12 mouse cellular contexts compared by ENCODE assay signal in the genomic region with DNA sequence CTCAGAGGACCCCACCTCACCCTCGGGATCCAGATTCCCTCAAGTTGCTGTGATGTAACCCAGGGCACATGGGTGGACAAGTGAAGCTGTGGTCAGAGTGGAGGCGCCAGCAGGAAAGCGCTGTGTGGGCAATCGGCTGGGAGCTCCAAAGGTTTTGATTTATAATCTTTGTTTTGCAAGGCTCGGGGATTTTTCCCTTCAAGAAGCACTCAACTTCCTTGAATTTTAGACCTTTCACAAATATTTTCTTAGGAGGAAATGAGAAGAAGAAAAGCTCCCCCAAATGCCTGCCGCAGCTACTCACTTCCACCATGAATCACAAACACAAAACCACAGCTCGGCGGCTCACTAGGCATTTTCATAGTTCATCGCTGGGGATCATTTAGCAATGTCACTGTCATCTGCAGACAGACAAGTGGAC. TPM values are rescaled to one million over a fixed set of nuclear protein-coding genes. Genes with fewer than 3 reads are reported as not detected.
DNase-seq lines count a peak whose midpoint lies in the region; ATAC-seq and TF ChIP-seq lines count a peak whose summit lies in the region.
"Had no signal": no experiment of that assay in that cellular context is flagged by ENCODE, and none has a peak within 500 bp of the region (broad histone marks: within the 10 kb centered on the region; RNA-seq: fewer than 3 reads in every experiment).

No protein-coding gene starts in this region.

- no peaks in the 10 kb centered on the region for H3K79me2 ChIP-seq in liver, adult 2 months (ENCODE audit: control insufficient read depth, insufficient read depth, low read length)

- H3K4me3 ChIP-seq in liver, adult 2 months (ENCODE audit: insufficient read depth, low read depth, low read length), result no peak overlapping the region
- no peak overlapping the region for H3K4me3 ChIP-seq in heart, embryonic 10.5 days
- H3K4me3 ChIP-seq: heart, adult 2 months; liver, embryonic 15.5 days had no signal

- no peak for TF ChIP-seq CTCF in liver, adult 2 months (IDR thresholded peaks at IDR 0.05; ENCODE audit: low read depth, low read length)

- TF ChIP-seq POLR2A in liver, adult 2 months (IDR thresholded peaks at IDR 0.05; ENCODE audit: extremely low read depth, insufficient read depth, low read length), result no peak

- no peaks in the 10 kb centered on the region for H3K9me3 ChIP-seq in heart, embryonic 10.5 days
- H3K9me3 ChIP-seq: liver, embryonic 15.5 days had no signal

- intact Hi-C loops in heart, postnatal 10 days (cut with DNase I), result no loop called here
- intact Hi-C loops in left cerebral cortex, postnatal 25 days (cut with DNase I), result no loop called here

- DNase-seq in liver, adult 2 months (ENCODE audit: extremely low read depth, low read depth, low spot score), result peak; percentile 9
- no peak for DNase-seq in liver
- DNase-seq in NIH3T3 (ENCODE audit: low read depth), result peak; percentile 79
- peak; percentile 86 for DNase-seq in fibroblast of lung, adult 2 months (ENCODE audit: low read depth)
- DNase-seq in heart, postnatal 10 days, result no peak
- no peak for DNase-seq in heart, embryonic 10.5 days (ENCODE audit: low spot score)
- DNase-seq in left cerebral cortex, postnatal 25 days (ENCODE audit: low spot score in 2 of 2), result no peak
- DNase-seq: heart, adult 2 months had no signal

- H3K36me3 ChIP-seq in liver, adult 2 months (ENCODE audit: control insufficient read depth, insufficient read depth, low read length), result no peaks in the 10 kb centered on the region
- H3K36me3 ChIP-seq in heart, embryonic 10.5 days, result no peaks in the 10 kb centered on the region
- H3K36me3 ChIP-seq: liver, embryonic 15.5 days had no signal

- 66% methylated on average over 9 of the region's 9 CpGs for WGBS in liver, adult 2 months
- 68% methylated on average over 9 of the region's 9 CpGs for WGBS in heart, embryonic 10.5 days

- no peak overlapping the region for H3K27ac ChIP-seq in liver, adult 2 months (replicated peaks; ENCODE audit: insufficient read depth, low read depth, low read length)
- no peak overlapping the region for H3K27ac ChIP-seq in heart, embryonic 10.5 days
- H3K27ac ChIP-seq: heart, adult 2 months; liver, embryonic 15.5 days had no signal

- H3K4me1 ChIP-seq in liver, adult 2 months (ENCODE audit: control insufficient read depth, insufficient read depth, low read length), result no peaks in the 10 kb centered on the region
- H3K4me1 ChIP-seq in heart, embryonic 10.5 days, result peaks cover 25% of the 10 kb centered on the region

- peak; percentile 75 for ATAC-seq in megakaryocyte, adult 5-6 weeks (ENCODE audit: poor library complexity, severe bottlenecking)
- ATAC-seq: forebrain, embryonic 14.5 days; inflammation-experienced regulatory T-cells, adult 6 months had no signal

- H3K9ac ChIP-seq in liver, adult 2 months (ENCODE audit: low read depth, low read length), result no peak overlapping the region
- H3K9ac ChIP-seq: liver, embryonic 15.5 days had no signal

- no peaks in the 10 kb centered on the region for H3K27me3 ChIP-seq in liver, adult 2 months (ENCODE audit: control insufficient read depth, insufficient read depth, low read length)
- H3K27me3 ChIP-seq in heart, embryonic 10.5 days (ENCODE audit: insufficient read depth, poor library complexity, severe bottlenecking), result peaks cover 42% of the 10 kb centered on the region; the same call in 1 of the 2 replicates

RNA-seq across cellular contexts. Expression of gene Ltbp2, which starts 29.7 kb away (rescaled TPM):
- 0.65 and 1.0 TPM in 2 replicates for total RNA-seq in liver, adult 2 months (2014; rRNA removed)
- 0.77 and 1.7 TPM in 2 replicates for polyA plus RNA-seq in liver, adult 2 months (2012; rRNA removed)
- 0.11 TPM in 1 of 2 replicates, not detected in the other for total RNA-seq in megakaryocyte, adult 5-6 weeks (2015)
- total RNA-seq in megakaryocyte, adult 5-6 weeks (2017), result under 0.01 TPM in 1 of 2 replicates, not detected in the other
- 1 to 10 TPM; 5.6 to 6.1 TPM for total RNA-seq in heart, postnatal 10 days (2021)
- polyA plus RNA-seq in heart, embryonic 10.5 days (2016; fragmentation: Nextera tagmentation; extraction: Ambion mirVana), result 0.23 and 0.26 TPM in 2 replicates
- total RNA-seq in left cerebral cortex, postnatal 25 days (2021), result under 1 TPM; 0.32 to 0.60 TPM
- polyA plus RNA-seq: forebrain, embryonic 14.5 days; inflammation-experienced regulatory T-cells, adult 6 months had no signal

Comparison
In these comparisons a context has a peak if more than half of its experiments do, and no peak if none do; other contexts are left out.
1. DNase-seq: peak in liver, adult 2 months (single experiment), NIH3T3 (single experiment) and fibroblast of lung, adult 2 months (single experiment); none in liver (single experiment), heart, postnatal 10 days (0 of 2), heart, embryonic 10.5 days (single experiment) and left cerebral cortex, postnatal 25 days (0 of 2).